Mouse (Mus musculus) hindbrain, embryonic 15.5 days (tissue): ENCODE results near the gene Lemd2. TPM values are rescaled to one million over a fixed set of nuclear protein-coding genes. Genes with fewer than 3 reads are reported as not detected.

Source experiments
- ATAC-seq: fragments of 200-750 bp; cut with Nextera tagmentation; 2 replicates; pipeline ENCODE4 v1.8.0; 2017; ENCODE audit warnings: low read depth, moderate number of reproducible peaks, moderate TSS enrichment; ENCODE audit not compliant: low FRiP score
- H3K27ac ChIP-seq: fragments of 300-500 bp; sonication (generic); replicated peaks from 2 replicates; pipeline ENCODE4 v1.5.1; 2015; ENCODE audit warnings: mild to moderate bottlenecking, inconsistent platforms
- H3K27me3 ChIP-seq: fragments of 300-500 bp; sonication (generic); 2 replicates; pipeline ENCODE4 v1.6.1; 2015; ENCODE audit warnings: control low read depth, inconsistent platforms
- H3K36me3 ChIP-seq: fragments of 300-500 bp; sonication (generic); 2 replicates; pipeline ENCODE4 v1.6.1; 2015; ENCODE audit warnings: control low read depth, inconsistent platforms
- H3K4me1 ChIP-seq: fragments of 300-500 bp; sonication (generic); replicated peaks from 2 replicates; pipeline ENCODE4 v1.6.1; 2015; ENCODE audit warnings: control low read depth, inconsistent platforms
- H3K4me2 ChIP-seq: fragments of 300-500 bp; sonication (generic); 2 replicates; pipeline ENCODE4 v1.6.1; 2015; ENCODE audit warnings: moderate library complexity, mild to moderate bottlenecking, inconsistent platforms
- H3K4me3 ChIP-seq: fragments of 300-500 bp; sonication (generic); 2 replicates; pipeline ENCODE4 v1.5.1; 2015; ENCODE audit warnings: mild to moderate bottlenecking, inconsistent platforms
- H3K9ac ChIP-seq: fragments of 300-500 bp; sonication (generic); 2 replicates; pipeline ENCODE4 v1.6.1; 2015; ENCODE audit warnings: inconsistent platforms
- H3K9me3 ChIP-seq: fragments of 300-500 bp; sonication (generic); 2 replicates; pipeline ENCODE4 v1.6.1; 2016; ENCODE audit warnings: control low read depth, inconsistent platforms
- whole genome bisulfite sequencing: fragments of 180-500 bp; shearing (Covaris S2); methylation state at CpG from one replicate; pipeline ENCODE4 v1.1.7; 2015; 5-methylcytosine and 5-hydroxymethylcytosine counted together
- polyA plus RNA-seq: library from polyadenylated mRNA; unstranded; fragments of >200 nt; fragmentation: Nextera tagmentation; extraction: Ambion mirVana; gene quantifications from 2 replicates; pipeline ENCODE4 v1.2.1, GENCODE M21; 2015

The Lemd2 gene
- polyA plus RNA-seq, 1 experiment from 2014 or later = 23.7 TPM

DNA sequence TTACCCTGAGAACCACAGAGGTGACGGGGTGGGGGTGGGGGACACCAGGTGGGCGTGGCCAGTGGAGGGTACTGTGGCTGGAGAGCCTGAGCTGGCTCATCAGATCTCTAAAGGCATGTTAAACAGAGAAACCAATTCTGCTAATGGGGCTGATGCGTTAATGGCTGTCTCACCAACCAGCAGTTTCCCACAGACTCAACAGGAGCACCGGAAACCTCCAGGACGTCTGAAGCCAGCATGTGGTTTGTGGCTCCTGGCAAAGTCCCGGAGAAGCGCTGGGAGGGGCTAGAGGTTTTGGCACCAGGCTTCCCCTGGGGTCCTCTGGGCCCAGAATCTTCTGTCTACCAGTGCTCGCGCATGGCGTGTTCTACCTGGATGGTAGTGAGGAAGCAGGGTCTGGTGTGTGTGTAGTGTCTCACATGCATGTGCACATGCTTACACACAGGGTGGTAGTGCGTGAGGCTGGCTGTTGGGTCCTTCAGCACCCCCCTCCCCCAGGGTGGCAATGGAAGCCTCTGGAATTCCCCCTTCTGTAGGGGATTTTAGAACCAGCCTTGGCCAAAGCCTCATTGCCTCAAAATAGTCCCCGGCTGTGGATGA lies 24.5 kb downstream of the Lemd2 start:
- WGBS = 67% methylated on average over 12 of the region's 12 CpGs
- peaks cover 14% of the 10 kb centered on the region for H3K4me1 ChIP-seq
- no peak overlapping the region for H3K27ac ChIP-seq
- H3K36me3 ChIP-seq = no peaks in the 10 kb centered on the region
- no peak for ATAC-seq
- no peaks in the 10 kb centered on the region for H3K9me3 ChIP-seq
- H3K9ac ChIP-seq = no peak overlapping the region
- no peak overlapping the region for H3K4me3 ChIP-seq
- no peak overlapping the region for H3K4me2 ChIP-seq
- H3K27me3 ChIP-seq = no peaks in the 10 kb centered on the region

DNA sequence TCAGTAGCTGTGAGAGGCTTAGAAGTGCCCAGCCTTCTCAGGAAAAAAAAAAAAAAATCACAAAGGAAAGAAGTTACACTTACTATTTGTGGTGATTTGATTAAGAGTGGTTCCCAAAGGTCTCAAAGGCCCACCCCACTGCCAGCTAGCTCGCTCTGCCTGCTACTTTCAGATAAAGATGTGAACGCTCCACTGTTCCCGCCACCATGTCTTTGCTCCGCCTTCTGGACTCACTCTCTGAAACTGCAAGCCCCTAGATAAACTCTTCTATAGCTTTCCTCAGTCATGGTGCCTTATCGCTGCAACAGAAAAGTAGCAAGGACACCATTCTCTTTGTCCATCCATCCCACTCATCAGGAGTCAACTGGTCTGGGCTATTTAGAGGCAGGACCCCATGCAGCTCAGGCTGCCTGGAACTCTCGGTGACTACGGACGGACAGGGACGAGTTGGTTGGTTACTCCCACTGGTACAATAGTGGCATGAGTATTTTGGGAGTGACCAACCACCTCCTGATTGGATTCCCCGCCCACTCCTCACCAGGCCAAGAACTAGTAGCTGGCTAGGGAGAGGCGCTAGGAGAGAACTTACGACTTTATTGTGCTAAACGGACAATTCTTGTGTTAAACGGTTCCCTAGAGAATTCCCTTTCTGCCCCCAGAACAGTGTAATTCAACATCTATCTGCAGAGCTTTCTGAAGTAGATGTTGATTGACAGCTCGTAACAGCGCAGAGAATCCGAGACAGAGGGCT lies 25.7 kb downstream of the Lemd2 start:
- no peak overlapping the region for H3K4me3 ChIP-seq
- WGBS = 84% methylated on average over 17 of the region's 17 CpGs
- H3K27ac ChIP-seq = no peak overlapping the region
- no peak overlapping the region for H3K9ac ChIP-seq
- no peak for ATAC-seq
- H3K27me3 ChIP-seq = no peaks in the 10 kb centered on the region
- H3K4me1 ChIP-seq = peaks cover 14% of the 10 kb centered on the region
- no peak overlapping the region for H3K4me2 ChIP-seq
- H3K36me3 ChIP-seq = no peaks in the 10 kb centered on the region
- no peaks in the 10 kb centered on the region for H3K9me3 ChIP-seq

DNA sequence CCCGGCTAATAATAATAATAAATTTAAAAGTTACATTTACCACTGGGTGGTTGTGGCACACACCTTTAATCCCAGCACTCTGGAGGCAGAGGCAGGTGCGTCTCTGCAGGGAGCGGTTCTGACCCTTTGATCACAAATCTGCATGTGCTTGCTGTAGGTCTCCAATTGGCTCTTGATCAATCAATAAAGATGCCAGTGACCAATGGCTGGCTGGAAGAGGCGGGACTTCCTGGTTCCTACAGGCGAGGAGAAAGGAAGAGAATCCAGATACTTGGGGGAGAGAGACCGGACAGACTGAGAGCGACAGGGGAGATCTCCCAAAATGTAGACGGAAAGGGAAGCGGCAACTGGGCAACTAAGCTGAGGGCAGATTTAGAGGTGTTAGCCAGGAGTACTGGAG lies 26.2 kb downstream of the Lemd2 start:
- ATAC-seq = no peak
- Histone ChIP-seq H3K4me1 (peaks cover 14% of the 10 kb centered on the region), H3K27me3 (no peaks in the 10 kb centered on the region), H3K9me3 (no peaks in the 10 kb centered on the region), H3K4me3 (no peak overlapping the region), H3K9ac (no peak overlapping the region), H3K4me2 (no peak overlapping the region), H3K36me3 (no peaks in the 10 kb centered on the region), H3K27ac (no peak overlapping the region)
- 90% methylated on average over 9 of the region's 9 CpGs for WGBS

DNA sequence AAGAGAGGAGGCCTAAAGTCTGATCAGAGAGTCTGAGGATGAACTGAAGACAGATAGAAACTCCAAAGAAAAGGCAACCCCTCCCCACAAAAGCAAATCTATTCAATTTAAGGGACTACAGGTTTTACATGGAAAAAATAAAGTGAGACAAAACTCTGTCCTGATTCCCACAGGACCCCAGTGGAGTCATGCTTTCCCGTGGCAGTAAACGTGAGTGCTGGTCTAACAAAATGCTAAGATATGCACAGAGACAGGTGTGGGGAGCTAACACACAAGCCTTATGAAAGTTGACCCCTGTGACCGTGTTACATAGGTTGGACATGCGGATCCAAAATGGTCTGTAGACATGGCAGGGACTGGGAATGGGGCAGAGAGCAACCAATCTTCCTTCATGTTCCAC lies 27.5 kb downstream of the Lemd2 start:
- Histone ChIP-seq H3K4me3 (no peak overlapping the region), H3K9me3 (no peaks in the 10 kb centered on the region), H3K9ac (no peak overlapping the region), H3K36me3 (no peaks in the 10 kb centered on the region), H3K4me2 (no peak overlapping the region), H3K27ac (no peak overlapping the region), H3K4me1 (peaks cover 14% of the 10 kb centered on the region), H3K27me3 (no peaks in the 10 kb centered on the region)
- no peak for ATAC-seq
- 80% methylated on average over 4 of the region's 4 CpGs for WGBS

DNA sequence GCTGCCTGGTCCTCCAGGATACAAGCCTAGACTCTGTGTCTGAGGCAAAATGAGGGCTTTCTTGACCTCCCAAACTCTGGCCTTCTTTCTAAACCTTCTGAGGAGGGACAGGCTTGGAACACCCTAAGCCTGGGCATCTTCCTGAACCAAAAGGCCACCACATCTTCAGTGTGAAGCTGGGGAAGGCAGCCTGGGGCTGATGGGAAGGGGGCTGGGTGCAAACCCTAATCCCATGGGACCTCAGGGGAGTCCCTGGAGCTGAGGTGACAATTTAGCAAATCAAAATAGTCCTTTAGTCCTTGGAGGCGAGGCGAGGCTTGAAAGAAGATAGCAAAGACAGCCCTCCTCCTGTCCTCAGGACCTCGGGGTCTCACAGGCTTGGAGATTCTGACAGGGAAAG lies 28.0 kb downstream of the Lemd2 start:
- WGBS = 82% methylated on average over 3 of the region's 3 CpGs
- no peak for ATAC-seq
- no peak overlapping the region for H3K27ac ChIP-seq

DNA sequence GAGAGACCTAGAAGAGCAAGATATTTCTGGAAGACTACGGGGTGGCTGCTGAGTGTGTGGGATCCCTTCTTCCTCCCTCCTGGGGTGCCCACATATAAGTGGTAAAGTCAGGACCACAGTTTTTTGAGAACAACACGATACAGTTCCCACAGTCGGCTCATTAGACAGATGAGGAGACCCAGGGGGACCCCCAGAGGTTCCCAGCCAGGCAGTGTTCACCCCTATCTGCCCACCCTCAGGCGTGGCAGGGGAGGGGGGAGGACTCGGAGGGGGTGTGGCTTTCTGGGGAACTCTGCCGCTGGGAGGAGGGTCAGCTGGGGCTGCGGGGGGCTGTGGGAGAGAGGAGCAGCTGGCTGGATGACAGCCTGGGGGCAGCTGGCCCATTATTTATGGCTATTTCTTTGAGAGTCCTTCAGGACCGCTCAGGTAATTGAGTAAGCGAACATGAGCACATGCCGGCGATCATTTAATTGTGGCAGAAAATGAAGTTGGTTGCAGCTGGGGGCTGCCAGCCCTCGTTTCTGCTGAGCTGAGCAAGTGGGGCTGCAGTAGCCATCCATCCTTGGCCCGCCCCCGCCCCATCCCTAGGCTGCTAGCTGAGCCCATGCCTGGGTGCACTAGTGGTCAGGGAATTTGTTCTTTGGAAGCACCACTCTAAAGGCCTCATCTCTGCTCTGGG lies 28.9 kb downstream of the Lemd2 start:
- no peaks in the 10 kb centered on the region for H3K36me3 ChIP-seq
- 23% methylated on average over 12 of the region's 14 CpGs for WGBS
- ATAC-seq = peak; percentile 76; the same call in 1 of the 2 replicates
- H3K27me3 ChIP-seq = no peaks in the 10 kb centered on the region
- no peaks in the 10 kb centered on the region for H3K9me3 ChIP-seq
- H3K27ac ChIP-seq = no peak overlapping the region
- no peak overlapping the region for H3K9ac ChIP-seq
- no peak overlapping the region for H3K4me3 ChIP-seq
- H3K4me2 ChIP-seq = no peak overlapping the region
- peaks cover 14% of the 10 kb centered on the region for H3K4me1 ChIP-seq

More for the DNA sequence above, 28.0 kb downstream of the Lemd2 start:
- Histone ChIP-seq H3K36me3 (no peaks in the 10 kb centered on the region), H3K9ac (no peak overlapping the region), H3K4me2 (no peak overlapping the region), H3K27me3 (no peaks in the 10 kb centered on the region), H3K4me3 (no peak overlapping the region), H3K4me1 (peaks cover 14% of the 10 kb centered on the region), H3K9me3 (no peaks in the 10 kb centered on the region)

DNA sequence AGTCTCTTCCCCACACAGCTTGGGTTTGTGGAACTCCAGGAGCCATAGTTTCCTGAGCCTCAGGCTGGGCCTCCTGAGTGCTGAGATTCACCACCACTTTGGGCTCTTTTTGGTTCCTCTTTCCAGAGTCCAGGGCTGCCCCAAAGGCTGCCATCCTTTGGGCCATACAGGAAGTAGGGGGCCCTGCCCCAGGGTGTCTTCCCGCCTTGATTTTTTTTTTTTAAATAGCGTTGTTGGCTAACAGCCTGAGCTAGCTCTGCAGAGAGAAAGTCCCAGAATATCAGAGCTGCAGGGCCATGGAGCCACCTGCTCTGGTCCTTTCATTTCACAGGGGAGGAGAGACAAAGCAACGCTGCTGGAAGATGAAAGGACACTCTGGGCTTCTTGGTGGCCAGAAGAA lies 30.6 kb downstream of the Lemd2 start:
- Histone ChIP-seq H3K4me3 (no peak overlapping the region), H3K27me3 (no peaks in the 10 kb centered on the region), H3K9ac (no peak overlapping the region), H3K9me3 (no peaks in the 10 kb centered on the region), H3K4me1 (peaks cover 14% of the 10 kb centered on the region), H3K27ac (no peak overlapping the region), H3K36me3 (no peaks in the 10 kb centered on the region), H3K4me2 (no peak overlapping the region)
- ATAC-seq = no peak
- WGBS = 68% methylated on average over 3 of the region's 3 CpGs

DNA sequence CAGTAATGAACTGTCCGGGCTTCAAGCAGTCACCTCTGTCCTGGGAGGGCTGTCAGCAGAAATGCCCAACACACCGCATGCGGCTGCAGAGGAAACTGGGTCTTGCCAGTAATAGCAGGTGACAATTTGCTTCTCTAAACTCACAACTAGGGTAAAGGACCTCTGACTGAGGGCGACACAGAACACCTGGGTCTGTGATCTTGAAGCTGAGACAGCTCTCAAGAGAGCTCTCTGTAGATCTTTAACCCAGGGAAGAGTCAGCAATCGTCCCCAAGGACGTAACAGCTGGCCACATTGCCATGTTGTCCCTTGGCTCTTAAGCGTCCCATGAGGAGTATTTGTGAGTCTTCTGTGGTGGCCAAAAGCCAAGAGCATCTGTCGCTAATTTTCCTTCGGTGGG lies 31.8 kb downstream of the Lemd2 start:
- Histone ChIP-seq H3K9ac (no peak overlapping the region), H3K27me3 (no peaks in the 10 kb centered on the region), H3K9me3 (no peaks in the 10 kb centered on the region), H3K4me2 (no peak overlapping the region), H3K4me1 (peaks cover 14% of the 10 kb centered on the region), H3K4me3 (no peak overlapping the region), H3K36me3 (no peaks in the 10 kb centered on the region), H3K27ac (no peak overlapping the region)
- no peak for ATAC-seq
- WGBS = 82% methylated on average over 9 of the region's 9 CpGs

DNA sequence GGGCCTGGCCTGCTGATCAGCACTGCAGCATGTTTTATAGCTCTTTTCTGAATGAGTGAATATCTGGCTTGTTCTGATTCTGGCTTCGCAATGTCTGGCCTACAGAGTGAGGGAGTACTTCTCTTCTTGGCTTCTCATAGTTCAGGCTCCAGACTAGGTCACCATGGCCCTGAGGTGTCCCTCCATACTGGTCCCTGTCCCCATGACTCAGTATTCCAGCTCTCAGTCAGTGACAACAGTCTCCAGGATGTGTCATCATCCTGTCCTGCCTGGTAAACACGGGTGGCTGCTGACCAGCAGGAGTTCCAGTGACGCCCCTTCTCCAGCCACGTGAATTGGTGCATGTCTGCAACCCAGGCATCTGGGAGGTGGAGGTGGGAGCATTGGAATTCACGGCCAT lies 33.1 kb downstream of the Lemd2 start:
- ATAC-seq = no peak
- no peak overlapping the region for H3K27ac ChIP-seq
- WGBS = 78% methylated on average over 5 of the region's 5 CpGs
- H3K9ac ChIP-seq = no peak overlapping the region
- peaks cover 10% of the 10 kb centered on the region for H3K4me1 ChIP-seq
- no peaks in the 10 kb centered on the region for H3K27me3 ChIP-seq
- no peak overlapping the region for H3K4me2 ChIP-seq
- no peak overlapping the region for H3K4me3 ChIP-seq
- H3K36me3 ChIP-seq = no peaks in the 10 kb centered on the region
- no peaks in the 10 kb centered on the region for H3K9me3 ChIP-seq

DNA sequence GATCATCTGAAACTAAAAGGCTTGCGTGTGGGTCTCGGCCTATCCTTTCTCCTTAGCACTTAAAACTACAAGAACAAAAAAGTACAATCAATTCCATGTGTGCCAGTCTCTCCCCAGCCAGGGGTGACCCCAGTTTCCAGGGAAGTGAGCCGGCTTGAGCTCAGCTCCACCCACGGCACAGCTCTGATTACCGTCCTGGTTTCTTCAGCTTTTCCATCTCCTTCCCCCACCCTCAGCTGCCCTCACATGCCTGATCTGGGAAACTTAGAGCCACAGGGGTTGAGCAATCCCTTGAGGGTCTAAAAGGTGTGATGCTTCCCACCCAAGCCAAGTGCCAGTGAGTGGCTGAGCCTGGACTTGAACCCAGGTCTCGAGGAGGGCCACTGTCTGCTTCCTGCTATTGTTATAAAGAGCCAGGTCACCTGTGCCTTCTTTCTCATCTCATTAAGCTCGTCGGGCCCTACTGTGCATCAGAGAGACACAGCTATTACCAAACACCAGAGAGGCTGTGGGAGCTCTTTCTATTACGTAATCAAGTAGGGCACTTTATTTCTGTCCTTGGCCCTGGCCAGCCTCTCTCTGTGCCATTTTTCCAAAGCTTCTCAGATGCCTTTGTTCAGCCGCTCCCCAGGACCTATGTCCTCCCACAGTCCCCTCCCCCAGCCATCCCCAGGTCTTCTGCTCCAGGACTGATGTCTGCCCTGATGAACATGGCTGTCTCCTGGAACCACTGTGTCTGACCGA lies 34.1 kb downstream of the Lemd2 start:
- 72% methylated on average over 11 of the region's 11 CpGs for WGBS
- H3K4me3 ChIP-seq = no peak overlapping the region
- no peak overlapping the region for H3K9ac ChIP-seq
- H3K27ac ChIP-seq = no peak overlapping the region
- no peak overlapping the region for H3K4me2 ChIP-seq
- H3K27me3 ChIP-seq = no peaks in the 10 kb centered on the region
- no peaks in the 10 kb centered on the region for H3K36me3 ChIP-seq
- peaks cover under 1% of the 10 kb centered on the region for H3K4me1 ChIP-seq
- no peak for ATAC-seq
- no peaks in the 10 kb centered on the region for H3K9me3 ChIP-seq

DNA sequence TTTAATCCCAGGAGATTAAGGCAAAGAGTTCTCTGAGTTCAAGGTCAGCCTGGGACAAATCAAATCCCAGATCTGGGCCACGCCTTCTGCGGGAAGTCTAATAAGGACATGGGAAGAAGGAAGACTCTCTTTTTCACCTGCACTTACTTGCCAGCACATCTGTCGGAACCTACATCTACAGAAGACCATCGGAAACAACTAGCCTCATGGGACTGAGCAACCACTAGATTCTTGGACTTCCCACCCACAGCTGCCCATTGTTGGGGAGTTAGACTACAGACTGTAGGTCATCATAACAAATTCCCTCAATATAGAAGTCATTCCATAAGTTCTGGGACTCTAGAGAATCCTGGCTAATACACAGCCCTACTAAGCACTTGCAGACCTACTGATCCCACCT lies 35.7 kb downstream of the Lemd2 start:
- no peak overlapping the region for H3K4me3 ChIP-seq
- 95% methylated on average over 4 of the region's 4 CpGs for WGBS
- H3K4me2 ChIP-seq = no peak overlapping the region
- no peak overlapping the region for H3K9ac ChIP-seq
- ATAC-seq = no peak
- peaks cover 4% of the 10 kb centered on the region; the same call in 1 of the 2 replicates for H3K4me1 ChIP-seq
- H3K27me3 ChIP-seq = no peaks in the 10 kb centered on the region
- H3K27ac ChIP-seq = no peak overlapping the region
- H3K9me3 ChIP-seq = no peaks in the 10 kb centered on the region
- no peaks in the 10 kb centered on the region for H3K36me3 ChIP-seq

DNA sequence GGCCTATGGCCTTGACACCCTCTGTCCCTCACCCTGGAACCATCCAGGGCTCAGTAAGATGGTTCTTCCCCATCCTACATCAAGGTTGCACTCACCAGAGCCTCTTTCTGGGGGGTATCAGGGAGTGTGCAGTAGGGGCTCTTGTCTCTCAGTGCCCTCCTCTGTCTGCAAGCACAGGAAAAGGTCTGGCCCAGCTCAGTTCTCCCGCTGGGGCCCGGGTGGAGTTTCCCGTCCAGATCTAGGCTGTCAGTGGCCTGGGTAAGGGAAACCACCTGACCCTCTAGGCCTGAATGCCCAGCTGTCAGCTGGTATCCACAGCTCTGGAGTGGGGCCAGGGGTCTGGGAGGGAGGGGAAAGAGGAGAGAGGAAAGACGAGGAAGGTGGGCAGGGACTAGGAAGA lies 36.7 kb downstream of the Lemd2 start, which contains the start of gene Ip6k3:
TSS of gene Ip6k3 (minus strand) at position 251 of the 400 bp plus-strand sequence.
- Histone ChIP-seq H3K27ac (no peak within 1 kb of the TSS), H3K9me3 (no peaks in the 10 kb centered on the region), H3K36me3 (no peaks in the 10 kb centered on the region), H3K9ac (no peak within 1 kb of the TSS), H3K27me3 (no peaks in the 10 kb centered on the region), H3K4me3 (no peak within 1 kb of the TSS), H3K4me1 (peaks cover 11% of the 10 kb centered on the region), H3K4me2 (no peak within 1 kb of the TSS)
- WGBS = 52% methylated on average over 4 of the region's 4 CpGs
- no peak for ATAC-seq
